Mouse (Mus musculus): ENCODE results near the gene Ren1.
"Not testable (repeated sequence)": the region's sequence is repeated elsewhere in the genome, so short reads cannot be mapped to it uniquely, and the experiment has no call there.

DNA sequence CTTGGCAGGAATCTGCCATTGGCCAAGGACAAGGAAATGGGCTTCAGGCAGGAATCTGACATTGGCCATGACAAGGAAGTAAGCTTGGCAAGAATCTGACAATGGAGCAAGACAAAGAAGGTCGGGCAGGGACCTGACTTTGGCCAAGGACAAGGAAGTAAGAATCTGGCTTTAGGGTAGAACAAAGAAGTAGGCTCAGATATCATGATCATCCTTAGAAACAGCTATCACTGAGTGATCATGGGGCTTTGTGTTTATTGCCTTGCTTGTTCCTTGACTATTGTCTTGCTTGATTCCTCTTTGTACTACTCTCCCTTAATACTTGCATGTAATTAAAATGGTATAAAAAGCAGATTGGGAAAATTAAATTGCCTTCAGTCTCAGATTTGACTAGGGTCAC lies 9.9 kb upstream of the Ren1 start:
- not testable (repeated sequence) for TF ChIP-seq CTCF (IDR thresholded peaks at IDR 0.05; ENCODE audit: borderline replicate concordance, insufficient read depth, low read depth, low read length); POLR2A (IDR thresholded peaks at IDR 0.05; ENCODE audit: borderline replicate concordance, insufficient read depth, low read length)
